Mouse (Mus musculus) hindbrain, embryonic 14.5 days (tissue): ENCODE measurements around the gene Gata2. TPM values are rescaled to one million over a fixed set of nuclear protein-coding genes. Genes with fewer than 3 reads are reported as not detected.
A peak's percentile ranks its signal among the peaks of the same experiment; 100 is the strongest.

ENCODE experiments used
- ATAC-seq: fragments of 200-750 bp; cut with Nextera tagmentation; 2 replicates; pipeline ENCODE4 v1.8.0; 2017; ENCODE audit warnings: moderate number of reproducible peaks, mild to moderate bottlenecking, moderate TSS enrichment, moderate library complexity; ENCODE audit not compliant: low FRiP score
- DNase-seq: peaks from one replicate; pipeline ENCODE4 v3.0.0-alpha.2; 2015; ENCODE audit warnings: low spot score
- H3K27ac ChIP-seq: fragments of 300-500 bp; sonication (generic); 2 replicates; pipeline ENCODE4 v1.5.1; 2014; ENCODE audit warnings: mild to moderate bottlenecking, moderate library complexity
- H3K27me3 ChIP-seq: fragments of 300-500 bp; sonication (generic); 2 replicates; pipeline ENCODE4 v1.6.1; 2014; ENCODE audit warnings: mild to moderate bottlenecking, low read length, mixed read lengths; ENCODE audit not compliant: control insufficient read depth, insufficient read depth
- H3K36me3 ChIP-seq: fragments of 300-500 bp; sonication (generic); replicated peaks from 2 replicates; pipeline ENCODE4 v1.6.1; 2014; ENCODE audit not compliant: control insufficient read depth, insufficient read depth
- H3K4me1 ChIP-seq: fragments of 300-500 bp; sonication (generic); replicated peaks from 2 replicates; pipeline ENCODE4 v1.6.1; 2014; ENCODE audit warnings: antibody characterized with exemption, low read length, mixed read lengths; ENCODE audit not compliant: control insufficient read depth, insufficient read depth
- H3K4me2 ChIP-seq: fragments of 300-500 bp; sonication (generic); replicated peaks from 2 replicates; pipeline ENCODE4 v1.6.1; 2014; ENCODE audit warnings: mild to moderate bottlenecking, moderate library complexity
- H3K4me3 ChIP-seq: fragments of 300-500 bp; sonication (generic); replicated peaks from 2 replicates; pipeline ENCODE4 v1.5.1; 2014; ENCODE audit warnings: mild to moderate bottlenecking, low read length
- H3K9ac ChIP-seq: fragments of 300-500 bp; sonication (generic); 2 replicates; pipeline ENCODE4 v1.6.1; 2014
- H3K9me3 ChIP-seq: fragments of 300-500 bp; sonication (generic); 2 replicates; pipeline ENCODE4 v1.6.1; 2016; ENCODE audit warnings: low read length; ENCODE audit not compliant: control insufficient read depth
- WGBS: fragments of 180-500 bp; shearing (Covaris S2); extraction: QIAGEN DNeasy Blood & Tissue Kit; methylation state at CpG from one replicate; pipeline ENCODE4 v1.1.7; 2014; 5-methylcytosine and 5-hydroxymethylcytosine counted together
- polyA plus RNA-seq: library from polyadenylated mRNA; unstranded; fragments of >200 nt; fragmentation: Nextera tagmentation; extraction: Ambion mirVana; gene quantifications from 2 replicates; pipeline ENCODE4 v1.2.1, GENCODE M21; 2014

Gene Gata2
- polyA plus RNA-seq, 1 experiment from 2014 or later = 19.2 TPM

DNA sequence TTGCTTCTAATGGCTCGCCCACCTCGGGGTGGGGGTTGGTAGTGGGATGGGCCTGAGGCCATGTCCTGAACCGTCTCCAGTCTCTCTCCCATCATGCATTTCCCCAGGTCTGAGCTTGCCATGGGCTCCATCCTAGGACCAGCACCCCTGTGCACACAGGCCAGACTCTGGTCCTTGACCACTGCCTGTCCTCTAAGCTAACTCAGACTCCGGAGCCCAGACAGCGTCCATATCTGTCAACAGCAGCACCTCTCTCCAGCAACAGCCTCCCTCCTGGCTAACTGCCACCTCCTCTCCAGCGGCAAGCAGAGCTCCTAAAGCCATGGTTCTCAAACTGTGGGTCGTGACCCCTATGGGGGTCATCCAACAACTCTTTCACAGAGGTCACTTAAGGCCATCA, 42.8 kb downstream of the Gata2 start:
- Histone ChIP-seq H3K9me3 (no peaks in the 10 kb centered on the region), H3K36me3 (no peaks in the 10 kb centered on the region), H3K27ac (no peak overlapping the region), H3K27me3 (peaks cover 17% of the 10 kb centered on the region), H3K4me1 (peaks cover 11% of the 10 kb centered on the region; the same call in 1 of the 2 replicates), H3K4me2 (peak overlapping the region; percentile 39; the same call in 1 of the 2 replicates), H3K4me3 (no peak overlapping the region), H3K9ac (no peak overlapping the region)
- 12% methylated on average over 7 of the region's 7 CpGs for WGBS
- no peak for ATAC-seq
- DNase-seq = no peak

DNA sequence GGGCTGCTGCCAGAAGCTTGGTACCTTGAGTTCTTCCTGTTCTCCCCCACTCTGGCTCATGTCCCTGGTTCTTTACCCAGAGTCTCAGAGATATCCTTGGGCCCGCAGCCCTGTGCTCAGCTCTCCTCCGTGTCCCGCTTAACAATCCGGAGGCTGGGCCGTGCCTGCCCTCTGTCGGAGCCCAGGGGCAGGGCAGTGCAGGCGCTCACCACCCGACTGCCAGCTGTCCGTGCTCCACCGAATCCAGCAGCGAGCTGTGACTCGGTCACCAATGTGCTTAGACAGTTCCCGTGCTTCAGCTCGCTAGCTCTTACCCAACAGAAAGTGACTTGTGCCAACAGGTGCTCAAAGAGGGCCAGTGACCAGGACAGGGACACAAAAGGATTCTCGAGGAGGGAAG, 48.9 kb downstream of the Gata2 start:
- H3K4me2 ChIP-seq = no peak overlapping the region
- peaks cover 13% of the 10 kb centered on the region for H3K27me3 ChIP-seq
- DNase-seq (peak; percentile 36), ATAC-seq (0 out of 2 replicates have a peak, but pooled peaks have one; percentile 47)
- H3K27ac ChIP-seq = no peak overlapping the region
- H3K36me3 ChIP-seq = no peaks in the 10 kb centered on the region
- H3K4me3 ChIP-seq = no peak overlapping the region
- WGBS = 3% methylated on average over 15 of the region's 15 CpGs
- H3K9me3 ChIP-seq = no peaks in the 10 kb centered on the region
- no peaks in the 10 kb centered on the region for H3K4me1 ChIP-seq
- no peak overlapping the region for H3K9ac ChIP-seq

DNA sequence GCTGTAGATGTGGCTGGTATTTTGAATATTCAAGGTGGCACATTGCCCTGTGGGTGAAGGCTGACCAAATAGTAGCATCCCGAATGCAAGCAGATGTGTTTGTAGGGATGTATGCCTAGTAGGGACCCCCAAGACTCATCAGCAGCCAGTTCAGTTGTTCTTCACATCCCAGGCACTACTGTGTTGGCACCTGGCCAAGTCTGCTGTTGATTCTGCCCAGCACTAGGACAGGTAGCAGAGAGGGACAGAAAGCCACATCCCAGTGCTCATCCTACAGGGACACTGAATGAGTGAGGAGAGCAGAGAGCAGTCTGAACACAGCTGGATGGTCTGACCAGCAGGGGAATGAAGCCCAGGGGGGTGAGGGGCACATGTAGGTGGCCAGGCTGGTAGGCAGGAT, 55.5 kb downstream of the Gata2 start:
- DNase-seq (no peak), ATAC-seq (no peak)
- H3K27me3 ChIP-seq = no peaks in the 10 kb centered on the region
- H3K4me2 ChIP-seq = no peak overlapping the region
- H3K36me3 ChIP-seq = no peaks in the 10 kb centered on the region
- no peaks in the 10 kb centered on the region for H3K4me1 ChIP-seq
- H3K9ac ChIP-seq = no peak overlapping the region
- no peak overlapping the region for H3K27ac ChIP-seq
- H3K9me3 ChIP-seq = no peaks in the 10 kb centered on the region
- 93% methylated on average over 1 of the region's 1 CpGs for WGBS
- no peak overlapping the region for H3K4me3 ChIP-seq

DNA sequence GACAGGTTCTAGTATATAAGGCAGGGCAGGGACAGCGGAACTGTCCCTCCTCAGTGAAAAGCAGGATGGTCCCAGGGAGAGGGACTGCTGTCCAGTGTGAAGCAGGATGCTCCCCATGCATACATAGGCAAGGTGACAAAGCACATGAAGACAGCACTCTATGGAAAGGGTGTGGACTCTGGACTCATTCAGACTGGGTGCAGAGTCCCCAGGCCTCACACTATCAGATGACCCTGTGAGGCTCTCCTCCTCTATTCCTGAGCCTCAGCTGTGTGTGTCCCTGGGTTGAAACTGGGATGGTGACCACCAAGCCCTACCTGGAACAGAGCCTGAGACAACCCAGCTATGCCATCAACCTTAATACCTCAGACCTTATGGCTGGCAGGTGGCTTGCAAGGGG, 57.7 kb downstream of the Gata2 start:
- no peak overlapping the region for H3K4me2 ChIP-seq
- H3K4me1 ChIP-seq = no peaks in the 10 kb centered on the region
- WGBS = 100% methylated on average over 1 of the region's 1 CpGs
- ATAC-seq = no peak
- H3K9me3 ChIP-seq = no peaks in the 10 kb centered on the region
- H3K27ac ChIP-seq = no peak overlapping the region
- no peaks in the 10 kb centered on the region for H3K36me3 ChIP-seq
- DNase-seq = no peak
- no peaks in the 10 kb centered on the region for H3K27me3 ChIP-seq
- no peak overlapping the region for H3K9ac ChIP-seq
- no peak overlapping the region for H3K4me3 ChIP-seq

DNA sequence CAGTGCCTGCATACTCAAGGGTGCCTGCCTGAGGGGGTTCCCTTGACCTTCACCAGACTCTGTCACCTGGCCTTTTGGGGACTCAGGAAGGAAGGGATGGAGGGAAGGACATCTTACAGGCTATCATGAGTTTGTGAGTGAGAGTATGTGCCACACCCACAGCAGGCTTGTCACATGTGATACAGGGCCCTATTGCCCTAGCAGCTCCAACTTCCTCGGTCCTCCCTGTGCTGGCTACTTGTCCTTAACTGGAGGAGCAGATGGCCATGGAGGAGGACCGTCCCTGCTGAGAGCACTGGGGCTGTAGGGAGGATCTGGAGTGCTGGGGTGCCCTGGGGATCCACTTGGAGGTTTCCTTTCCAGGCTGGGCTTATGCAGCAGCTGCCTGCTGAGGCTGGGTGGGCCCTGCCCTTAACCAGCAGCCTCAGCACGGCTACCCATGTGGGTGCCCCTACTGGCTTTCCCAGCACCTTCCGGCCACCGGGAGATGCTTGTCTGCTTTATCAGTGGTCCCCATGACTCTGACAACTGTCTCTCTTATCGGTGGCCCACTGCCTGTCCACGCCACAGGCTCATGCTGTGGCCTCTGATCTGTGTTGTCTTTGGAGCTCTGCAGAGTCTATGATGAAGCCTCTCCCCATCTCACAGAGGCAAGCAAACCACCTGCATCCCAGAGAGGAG, 58.2 kb downstream of the Gata2 start:
- Histone ChIP-seq H3K36me3 (no peaks in the 10 kb centered on the region), H3K4me1 (no peaks in the 10 kb centered on the region), H3K27me3 (no peaks in the 10 kb centered on the region), H3K4me3 (no peak overlapping the region), H3K4me2 (no peak overlapping the region), H3K27ac (no peak overlapping the region), H3K9me3 (no peaks in the 10 kb centered on the region), H3K9ac (no peak overlapping the region)
- ATAC-seq = no peak
- no peak for DNase-seq
- WGBS = 83% methylated on average over 7 of the region's 7 CpGs

DNA sequence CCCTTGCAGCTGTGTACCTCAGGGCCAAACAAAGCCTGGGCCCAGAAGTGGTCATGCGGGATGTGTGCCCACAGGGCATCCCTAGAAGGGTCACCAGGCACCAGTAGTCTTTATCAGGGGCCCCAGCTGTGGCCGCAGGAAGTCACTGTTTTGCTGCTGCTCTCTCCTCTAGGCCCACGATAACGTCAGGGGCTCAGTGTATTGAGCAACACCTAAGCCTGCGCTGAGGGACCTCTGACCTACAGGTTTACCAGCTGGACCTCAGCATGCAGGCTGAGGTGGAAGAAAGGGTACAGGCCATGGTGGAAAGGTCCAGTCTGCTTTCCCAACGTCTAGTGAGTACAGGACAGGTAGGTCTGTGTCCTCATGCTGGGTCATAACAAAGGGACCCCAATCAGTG, 60.4 kb downstream of the Gata2 start:
- no peaks in the 10 kb centered on the region for H3K4me1 ChIP-seq
- no peaks in the 10 kb centered on the region; the same call in 1 of the 2 replicates for H3K36me3 ChIP-seq
- H3K9ac ChIP-seq = no peak overlapping the region
- H3K4me2 ChIP-seq = no peak overlapping the region
- H3K27me3 ChIP-seq = no peaks in the 10 kb centered on the region
- 85% methylated on average over 6 of the region's 6 CpGs for WGBS
- H3K4me3 ChIP-seq = no peak overlapping the region
- H3K27ac ChIP-seq = no peak overlapping the region
- DNase-seq (no peak), ATAC-seq (no peak)
- no peaks in the 10 kb centered on the region for H3K9me3 ChIP-seq

DNA sequence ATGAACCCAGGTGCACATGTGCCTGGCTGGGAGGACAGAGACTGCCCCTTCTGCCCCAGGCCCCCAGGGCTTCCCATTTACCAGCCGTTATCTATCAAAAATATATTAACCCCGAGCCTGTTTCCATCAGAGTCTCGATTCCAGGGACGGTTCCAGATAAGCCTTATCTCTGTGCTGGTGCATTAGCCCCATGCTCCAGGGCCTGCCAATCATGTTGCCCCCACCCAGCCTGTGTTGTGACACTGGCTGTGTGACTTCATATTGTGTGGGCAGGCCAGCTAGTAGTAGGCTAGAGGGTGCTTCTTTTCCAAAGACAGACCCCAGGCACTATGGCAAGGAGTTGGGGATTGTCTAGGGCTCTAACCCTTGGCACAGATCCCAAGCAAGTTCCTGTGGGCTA, 61.7 kb downstream of the Gata2 start:
- 72% methylated on average over 4 of the region's 4 CpGs for WGBS
- Histone ChIP-seq H3K27ac (no peak overlapping the region), H3K9ac (no peak overlapping the region), H3K9me3 (no peaks in the 10 kb centered on the region), H3K4me3 (no peak overlapping the region), H3K4me2 (no peak overlapping the region), H3K36me3 (no peaks in the 10 kb centered on the region; the same call in 1 of the 2 replicates), H3K4me1 (no peaks in the 10 kb centered on the region), H3K27me3 (no peaks in the 10 kb centered on the region)
- no peak for DNase-seq
- ATAC-seq = no peak

Other genes starting within 250 kb of the Gata2 start
- gene H1fx, start 212.3 kb upstream of the Gata2 start, polyA plus RNA-seq = 29.8 and 32.1 TPM in 2 replicates
- gene Rab7, start 148.6 kb upstream of the Gata2 start, polyA plus RNA-seq = 377 and 427 TPM in 2 replicates
- gene Rpn1, start 109.4 kb upstream of the Gata2 start, polyA plus RNA-seq = 301 and 339 TPM in 2 replicates
- gene Dnajb8, start 28.4 kb downstream of the Gata2 start, polyA plus RNA-seq = not detected in 2 replicates